Mouse (Mus musculus) thymus, postnatal 0 days (tissue): ENCODE results near the gene Tekt3. TPM values are rescaled to one million over a fixed set of nuclear protein-coding genes. Genes with fewer than 3 reads are reported as not detected.

Experiments used
- DNase-seq: peaks from one replicate; pipeline ENCODE4 v3.0.0-alpha.2; 2015; ENCODE audit warnings: low spot score
- polyA plus RNA-seq: library from polyadenylated mRNA; unstranded; fragments of >200 nt; fragmentation: Nextera tagmentation; extraction: Ambion mirVana; gene quantifications from 2 replicates; pipeline ENCODE4 v1.2.1, GENCODE M21; 2015

Tekt3 gene
- polyA plus RNA-seq = 0.06 TPM in 1 of 2 replicates, not detected in the other

GRCm38 (mm10) chr11:63061446-63061845, at the start of gene Tekt3:
TSS of gene Tekt3 (plus strand) at chr11:63061654.
- no peak for DNase-seq

- no peak for DNase-seq
These were observed 43.9 kb upstream of the Tekt3 start for GRCm38 (mm10) chr11:63017327-63018082.

- DNase-seq = no peak
These were observed 43.3 kb upstream of the Tekt3 start for GRCm38 (mm10) chr11:63018083-63018622.

GRCm38 (mm10) chr11:63020633-63021032, 40.8 kb upstream of the Tekt3 start:
- DNase-seq = no peak

GRCm38 (mm10) chr11:63021141-63021806, 40.2 kb upstream of the Tekt3 start:
- DNase-seq = no peak

- DNase-seq = no peak
These were observed 38.0 kb upstream of the Tekt3 start for GRCm38 (mm10) chr11:63023461-63023860.

GRCm38 (mm10) chr11:63024136-63024535, 37.3 kb upstream of the Tekt3 start:
- no peak for DNase-seq

GRCm38 (mm10) chr11:63025476-63025875, 36.0 kb upstream of the Tekt3 start:
- no peak for DNase-seq

- DNase-seq = no peak
These were observed 34.8 kb upstream of the Tekt3 start for GRCm38 (mm10) chr11:63026651-63027141.

GRCm38 (mm10) chr11:63028131-63028530, 33.3 kb upstream of the Tekt3 start:
- DNase-seq = no peak

GRCm38 (mm10) chr11:63029148-63029714, 32.2 kb upstream of the Tekt3 start:
- no peak for DNase-seq

GRCm38 (mm10) chr11:63029721-63030120, 31.7 kb upstream of the Tekt3 start:
- DNase-seq = no peak

- DNase-seq = no peak
These were observed 25.8 kb upstream of the Tekt3 start for GRCm38 (mm10) chr11:63035420-63036211.

- no peak for DNase-seq
These were observed 21.3 kb upstream of the Tekt3 start for GRCm38 (mm10) chr11:63040002-63040661.

GRCm38 (mm10) chr11:63045771-63046170, 15.7 kb upstream of the Tekt3 start:
- no peak for DNase-seq

- no peak for DNase-seq
These were observed 15.1 kb upstream of the Tekt3 start for GRCm38 (mm10) chr11:63046380-63046779.

- DNase-seq = no peak
These were observed 11.0 kb upstream of the Tekt3 start for GRCm38 (mm10) chr11:63050362-63050932.

- no peak for DNase-seq
These were observed 10.4 kb upstream of the Tekt3 start for GRCm38 (mm10) chr11:63051041-63051440.

- no peak for DNase-seq
These were observed 9.5 kb upstream of the Tekt3 start for GRCm38 (mm10) chr11:63051996-63052395.

GRCm38 (mm10) chr11:63055596-63055995, 5.9 kb upstream of the Tekt3 start:
- no peak for DNase-seq
